Mouse (Mus musculus) testis, postnatal 10 days (tissue): ENCODE measurements around the gene Tut4.

Source experiments
- DNase-seq: peaks from one replicate; pipeline ENCODE4 v3.0.0; 2021; ENCODE audit warnings: low spot score

Gene Tut4

GRCm38 (mm10) chr4:108503023-108503422 is 43.8 kb downstream of the Tut4 start:
- no peak for DNase-seq

DNA sequence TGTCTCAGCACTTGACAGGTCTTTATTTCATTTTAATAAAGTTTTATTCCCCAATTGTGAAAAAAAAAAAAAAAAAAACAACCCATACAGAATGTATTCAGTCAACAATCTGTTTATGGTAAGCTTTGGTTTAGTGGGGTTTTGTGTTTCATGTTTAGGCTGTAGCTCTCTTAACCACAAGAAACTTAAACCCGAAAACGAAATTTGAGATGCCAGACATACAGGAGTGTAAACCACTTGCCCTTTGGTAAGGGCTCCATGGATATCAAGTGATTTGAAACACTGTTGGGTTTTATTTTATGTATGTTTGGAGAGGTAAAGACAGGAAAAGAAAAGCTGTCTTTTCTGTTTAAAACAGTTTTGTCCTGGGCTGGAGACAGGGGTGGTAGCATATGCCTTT is 80.5 kb downstream of the Tut4 start:
- DNase-seq: no peak

DNA sequence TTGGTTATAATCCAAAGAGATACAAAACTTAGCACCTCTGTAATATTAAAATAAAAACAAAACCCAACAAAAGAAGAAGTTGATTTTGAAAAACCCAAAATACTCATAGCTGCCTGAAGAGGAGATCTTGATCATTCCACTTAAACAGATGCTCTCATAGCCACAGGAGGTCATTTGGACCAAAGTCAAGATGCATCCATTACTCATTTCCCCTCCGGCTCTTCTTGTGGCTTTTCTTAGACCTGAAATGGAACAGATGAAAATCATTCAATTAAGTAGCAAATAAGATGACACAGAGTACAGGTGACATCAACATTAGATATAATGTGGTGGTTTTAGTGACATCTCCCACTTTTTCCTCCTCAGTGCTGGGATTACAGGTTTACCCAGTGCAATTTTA is 105.8 kb downstream of the Tut4 start:
- no peak for DNase-seq

DNA sequence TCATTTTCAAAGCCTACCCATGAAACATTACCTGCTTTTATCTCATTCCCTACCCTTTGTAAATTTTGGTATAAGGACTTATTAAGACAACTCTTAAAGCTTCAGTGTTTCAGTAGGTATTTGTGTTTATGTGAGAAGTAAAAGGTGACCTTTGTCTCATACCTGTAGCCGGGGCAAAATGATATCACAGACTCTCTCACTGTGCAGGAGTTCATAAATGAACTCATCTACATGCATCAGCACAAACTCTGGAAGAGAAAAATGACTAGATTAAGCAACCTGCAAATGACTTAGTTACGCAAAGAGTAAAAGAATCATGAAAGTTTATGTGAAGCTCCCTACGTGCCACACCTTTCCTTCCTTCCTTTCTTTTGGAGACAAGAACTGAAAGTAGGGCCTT is 113.4 kb downstream of the Tut4 start:
- DNase-seq: no peak

DNA sequence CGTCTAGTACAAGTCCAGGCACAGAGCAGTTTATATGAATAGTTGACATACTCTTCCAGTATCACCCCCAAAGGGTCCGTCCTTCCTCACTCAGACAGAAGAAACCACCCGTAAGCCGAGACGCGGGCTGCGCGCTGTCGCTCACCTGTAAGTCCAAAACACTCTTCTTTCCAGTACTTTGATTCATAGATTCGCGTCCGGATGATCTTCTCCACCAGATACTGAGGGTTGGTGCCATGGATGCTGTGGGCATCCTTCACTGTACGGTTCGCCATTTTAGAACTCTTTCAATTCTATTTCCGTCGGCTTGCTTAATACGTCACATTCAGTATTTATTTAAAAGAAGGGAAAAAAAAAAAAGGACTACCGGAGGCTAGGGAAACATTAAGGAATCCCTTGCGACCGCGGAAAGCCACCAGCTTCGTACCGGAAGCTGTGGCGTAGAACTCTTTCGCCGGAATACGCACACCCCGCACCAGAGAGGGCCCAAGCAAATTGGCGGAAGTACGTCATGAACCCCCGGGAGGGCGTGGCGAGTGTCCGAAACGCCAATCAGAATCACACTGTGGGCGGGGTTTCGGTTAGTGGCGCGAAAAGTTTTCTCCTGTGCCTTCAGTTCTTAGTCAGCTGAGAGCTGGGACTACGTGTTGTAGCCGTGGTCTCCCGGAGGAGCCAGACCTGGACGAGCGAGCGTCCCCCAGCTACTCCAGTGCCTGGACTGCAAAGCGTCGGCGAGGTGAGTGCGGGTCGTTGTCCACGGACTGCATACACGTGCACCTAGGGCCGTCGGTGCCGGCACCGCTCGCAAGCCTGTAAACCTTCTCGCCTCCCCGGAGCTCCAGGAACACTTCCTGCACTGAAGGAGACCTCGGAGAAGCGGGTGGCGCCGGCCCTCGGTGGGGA is 119.9 kb downstream of the Tut4 start, which contains the start of the genes Prpf38a and Orc1:
Gene Prpf38a, minus strand, starts transcription at position 497 of the 903 bp plus-strand sequence.
Gene Orc1, plus strand, starts transcription at position 584 of the 903 bp plus-strand sequence.
- DNase-seq: peak; percentile 99

DNA sequence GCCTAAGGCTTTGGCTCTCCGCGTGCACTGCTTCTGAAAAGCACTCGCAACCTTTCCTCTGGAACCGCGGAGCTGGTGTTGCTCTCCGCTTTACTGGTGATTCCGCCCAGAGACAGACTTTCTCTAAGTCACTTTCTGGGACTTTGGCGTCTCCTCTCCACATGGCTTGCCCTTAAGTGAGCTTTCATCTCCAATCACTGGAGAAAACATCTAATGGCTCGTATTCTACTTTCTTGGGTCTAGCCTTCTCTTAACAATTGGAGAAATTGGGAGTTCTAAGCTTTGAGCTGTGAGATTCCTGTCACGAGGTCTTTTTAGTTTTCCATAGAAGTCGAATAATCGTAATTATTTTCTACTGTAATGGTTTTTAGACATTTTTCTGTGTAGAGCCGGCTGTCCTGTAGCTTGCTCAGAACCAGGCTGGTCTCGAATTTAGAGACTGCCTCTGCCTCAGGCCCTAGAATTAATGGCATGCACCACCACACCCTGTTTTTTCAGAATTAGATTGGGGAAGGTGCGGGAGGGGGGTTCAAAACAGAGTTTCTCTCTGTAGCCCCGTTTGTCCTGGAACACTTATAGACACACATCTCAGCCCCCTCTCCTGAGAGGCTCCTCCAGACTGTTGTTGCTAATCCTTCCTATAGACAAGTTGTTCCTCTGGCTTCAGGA is 120.7 kb downstream of the Tut4 start:
- DNase-seq: no peak

- DNase-seq: no peak
Measured at GRCm38 (mm10) chr4:108593376-108593775, 134.2 kb downstream of the Tut4 start.

GRCm38 (mm10) chr4:108595785-108596184 is 136.6 kb downstream of the Tut4 start:
- DNase-seq: no peak

- no peak for DNase-seq
Measured at GRCm38 (mm10) chr4:108598306-108598705, 139.1 kb downstream of the Tut4 start.

GRCm38 (mm10) chr4:108601870-108602269 is 142.6 kb downstream of the Tut4 start:
- DNase-seq: no peak

DNA sequence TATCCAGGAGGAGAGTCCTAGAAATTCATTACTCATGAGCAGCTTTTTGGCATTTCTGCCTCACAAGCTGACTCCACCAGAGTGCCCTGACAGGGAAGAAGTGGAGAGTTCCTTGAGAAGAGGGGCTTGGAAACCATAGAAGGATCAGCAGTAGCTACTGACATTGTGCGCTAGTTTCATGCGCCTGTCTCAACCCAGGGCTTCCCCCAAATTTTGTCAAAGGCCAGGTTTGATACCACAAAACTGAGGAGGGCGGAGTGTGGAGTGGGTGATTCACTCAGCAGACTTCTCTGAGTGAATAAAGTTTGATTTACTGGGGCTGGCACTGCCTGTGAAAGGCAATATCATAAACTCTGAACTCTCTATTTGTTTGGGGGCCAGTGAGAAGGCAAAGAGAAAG is 149.4 kb downstream of the Tut4 start:
- no peak for DNase-seq
